Mouse (Mus musculus) neural tube, embryonic 14.5 days (tissue): Measurements from ENCODE around the gene Tmem245. TPM values are rescaled to one million over a fixed set of nuclear protein-coding genes. Genes with fewer than 3 reads are reported as not detected.

Experiments used
- ATAC-seq: fragments of 200-750 bp; cut with Nextera tagmentation; 2 replicates; pipeline ENCODE4 v1.8.0; 2017; ENCODE audit warnings: low read depth, mild to moderate bottlenecking, moderate TSS enrichment, moderate library complexity
- H3K27ac ChIP-seq: fragments of 300-500 bp; sonication (generic); 2 replicates; pipeline ENCODE4 v1.5.1; 2014; ENCODE audit warnings: low read depth, mild to moderate bottlenecking, control low read depth, low read length, moderate library complexity, mixed read lengths
- H3K27me3 ChIP-seq: fragments of 300-500 bp; sonication (generic); 2 replicates; pipeline ENCODE4 v1.6.1; 2014; ENCODE audit warnings: low read length; ENCODE audit not compliant: control insufficient read depth, insufficient read depth
- H3K36me3 ChIP-seq: fragments of 300-500 bp; sonication (generic); 2 replicates; pipeline ENCODE4 v1.6.1; 2014; ENCODE audit warnings: low read length, mixed read lengths; ENCODE audit not compliant: control insufficient read depth, insufficient read depth
- H3K4me1 ChIP-seq: fragments of 300-500 bp; sonication (generic); 2 replicates; pipeline ENCODE4 v1.6.1; 2014; ENCODE audit warnings: low read length; ENCODE audit not compliant: control insufficient read depth, insufficient read depth
- H3K4me2 ChIP-seq: fragments of 300-500 bp; sonication (generic); 2 replicates; pipeline ENCODE4 v1.6.1; 2014; ENCODE audit warnings: mild to moderate bottlenecking, low read depth, low read length, control low read depth
- H3K4me3 ChIP-seq: fragments of 300-500 bp; sonication (generic); 2 replicates; pipeline ENCODE4 v1.5.1; 2014; ENCODE audit warnings: low read depth, low read length, control low read depth, mixed read lengths
- H3K9ac ChIP-seq: fragments of 300-500 bp; sonication (generic); replicated peaks from 2 replicates; pipeline ENCODE4 v1.6.1; 2014; ENCODE audit warnings: low read depth, mild to moderate bottlenecking, control low read depth, low read length, mixed read lengths
- H3K9me3 ChIP-seq: fragments of 300-500 bp; sonication (generic); 2 replicates; pipeline ENCODE4 v1.6.1; 2016; ENCODE audit warnings: low read length; ENCODE audit not compliant: control insufficient read depth
- WGBS: fragments of 180-500 bp; shearing (Covaris S2); extraction: QIAGEN DNeasy Blood & Tissue Kit; methylation state at CpG from one replicate; pipeline ENCODE4 v1.1.7; 2014; 5-methylcytosine and 5-hydroxymethylcytosine counted together
- polyA plus RNA-seq: library from polyadenylated mRNA; unstranded; fragments of >200 nt; fragmentation: Nextera tagmentation; extraction: Ambion mirVana; gene quantifications from 2 replicates; pipeline ENCODE4 v1.2.1, GENCODE M21; 2014

The Tmem245 gene
- polyA plus RNA-seq, 1 experiment from 2014 or later, result 9.3 TPM

- H3K36me3 ChIP-seq, result no peaks in the 10 kb centered on the region; the same call in 1 of the 2 replicates
- no peak overlapping the region for H3K4me2 ChIP-seq
- H3K27me3 ChIP-seq, result no peaks in the 10 kb centered on the region
- H3K9ac ChIP-seq, result no peak overlapping the region
- no peak for ATAC-seq
- no peak overlapping the region for H3K4me3 ChIP-seq
- H3K27ac ChIP-seq, result no peak overlapping the region
- WGBS, result 62% methylated on average over 6 of the region's 6 CpGs
- H3K9me3 ChIP-seq, result no peaks in the 10 kb centered on the region
- H3K4me1 ChIP-seq, result no peaks in the 10 kb centered on the region
Observed at GRCm38 (mm10) chr4:56937136-56937535, 10.1 kb downstream of the Tmem245 start.

GRCm38 (mm10) chr4:56935327-56935726, 11.9 kb downstream of the Tmem245 start:
- H3K36me3 ChIP-seq, result no peaks in the 10 kb centered on the region; the same call in 1 of the 2 replicates
- no peaks in the 10 kb centered on the region for H3K9me3 ChIP-seq
- WGBS, result no CpG with 5 or more reads among the region's 1 CpGs
- H3K9ac ChIP-seq, result no peak overlapping the region
- H3K27ac ChIP-seq, result no peak overlapping the region
- no peaks in the 10 kb centered on the region for H3K4me1 ChIP-seq
- ATAC-seq, result no peak
- no peaks in the 10 kb centered on the region for H3K27me3 ChIP-seq
- no peak overlapping the region for H3K4me2 ChIP-seq
- no peak overlapping the region for H3K4me3 ChIP-seq

- H3K27me3 ChIP-seq, result no peaks in the 10 kb centered on the region
- no peaks in the 10 kb centered on the region for H3K9me3 ChIP-seq
- no peak overlapping the region for H3K27ac ChIP-seq
- H3K36me3 ChIP-seq, result no peaks in the 10 kb centered on the region; the same call in 1 of the 2 replicates
- H3K4me2 ChIP-seq, result no peak overlapping the region
- H3K4me3 ChIP-seq, result no peak overlapping the region
- no peaks in the 10 kb centered on the region for H3K4me1 ChIP-seq
- 95% methylated on average over 4 of the region's 4 CpGs for WGBS
- H3K9ac ChIP-seq, result no peak overlapping the region
- ATAC-seq, result no peak
Observed at GRCm38 (mm10) chr4:56933154-56933553, 14.1 kb downstream of the Tmem245 start.

GRCm38 (mm10) chr4:56932096-56932495, 15.1 kb downstream of the Tmem245 start:
- no peak for ATAC-seq
- 56% methylated on average over 7 of the region's 7 CpGs for WGBS

GRCm38 (mm10) chr4:56930312-56930711, 16.9 kb downstream of the Tmem245 start:
- H3K36me3 ChIP-seq, result peaks cover 6% of the 10 kb centered on the region
- H3K9me3 ChIP-seq, result no peaks in the 10 kb centered on the region
- H3K9ac ChIP-seq, result no peak overlapping the region
- no peaks in the 10 kb centered on the region for H3K4me1 ChIP-seq
- no peak overlapping the region for H3K4me2 ChIP-seq
- no peak for ATAC-seq
- H3K27ac ChIP-seq, result no peak overlapping the region
- WGBS, result 86% methylated on average over 4 of the region's 4 CpGs
- no peak overlapping the region for H3K4me3 ChIP-seq
- H3K27me3 ChIP-seq, result no peaks in the 10 kb centered on the region

More at GRCm38 (mm10) chr4:56932096-56932495, 15.1 kb downstream of the Tmem245 start:
- no peaks in the 10 kb centered on the region for H3K9me3 ChIP-seq
- H3K27ac ChIP-seq, result no peak overlapping the region
- H3K4me3 ChIP-seq, result no peak overlapping the region
- H3K36me3 ChIP-seq, result no peaks in the 10 kb centered on the region; the same call in 1 of the 2 replicates
- H3K4me2 ChIP-seq, result no peak overlapping the region
- H3K27me3 ChIP-seq, result no peaks in the 10 kb centered on the region
- no peak overlapping the region for H3K9ac ChIP-seq
- no peaks in the 10 kb centered on the region for H3K4me1 ChIP-seq

- H3K27me3 ChIP-seq, result no peaks in the 10 kb centered on the region
- H3K27ac ChIP-seq, result no peak overlapping the region
- ATAC-seq, result no peak
- H3K9ac ChIP-seq, result no peak overlapping the region
- no peaks in the 10 kb centered on the region for H3K4me1 ChIP-seq
- peaks cover 26% of the 10 kb centered on the region for H3K36me3 ChIP-seq
- no peak overlapping the region for H3K4me2 ChIP-seq
- H3K9me3 ChIP-seq, result no peaks in the 10 kb centered on the region
- WGBS, result 89% methylated on average over 4 of the region's 4 CpGs
- H3K4me3 ChIP-seq, result no peak overlapping the region
Observed at GRCm38 (mm10) chr4:56926971-56927370, 20.3 kb downstream of the Tmem245 start.

- H3K4me1 ChIP-seq, result no peaks in the 10 kb centered on the region
- H3K4me2 ChIP-seq, result no peak overlapping the region
- no peak overlapping the region for H3K4me3 ChIP-seq
- no peaks in the 10 kb centered on the region for H3K27me3 ChIP-seq
- WGBS, result 96% methylated on average over 11 of the region's 11 CpGs
- H3K36me3 ChIP-seq, result peaks cover 26% of the 10 kb centered on the region
- no peak for ATAC-seq
- H3K27ac ChIP-seq, result no peak overlapping the region
- no peak overlapping the region for H3K9ac ChIP-seq
- no peaks in the 10 kb centered on the region for H3K9me3 ChIP-seq
Observed at GRCm38 (mm10) chr4:56922229-56922628, 25.0 kb downstream of the Tmem245 start.

- Histone ChIP-seq H3K4me1 (no peaks in the 10 kb centered on the region), H3K27me3 (no peaks in the 10 kb centered on the region), H3K36me3 (0 out of 2 replicates have a peak, but pooled peaks cover 15% of the 10 kb centered on the region), H3K9me3 (no peaks in the 10 kb centered on the region), H3K4me2 (no peak overlapping the region), H3K27ac (no peak overlapping the region), H3K9ac (no peak overlapping the region), H3K4me3 (no peak overlapping the region)
- 92% methylated on average over 15 of the region's 15 CpGs for WGBS
- ATAC-seq, result no peak
Observed at GRCm38 (mm10) chr4:56915732-56916325, 31.4 kb downstream of the Tmem245 start.

GRCm38 (mm10) chr4:56914761-56915160, 32.5 kb downstream of the Tmem245 start:
- no peak for ATAC-seq
- 100% methylated on average over 1 of the region's 1 CpGs for WGBS
- H3K27ac ChIP-seq, result no peak overlapping the region
- no peak overlapping the region for H3K4me3 ChIP-seq
- no peak overlapping the region for H3K9ac ChIP-seq
- H3K4me2 ChIP-seq, result no peak overlapping the region
- no peaks in the 10 kb centered on the region for H3K27me3 ChIP-seq
- no peaks in the 10 kb centered on the region for H3K4me1 ChIP-seq
- H3K9me3 ChIP-seq, result no peaks in the 10 kb centered on the region
- peaks cover 21% of the 10 kb centered on the region; the same call in 1 of the 2 replicates for H3K36me3 ChIP-seq
